Mouse (Mus musculus) G1E (cell line): ENCODE results near the gene Gm45808.

Source experiments
- CTCF ChIP-seq: IDR thresholded peaks from 2 replicates; pipeline ENCODE4 v1.5.1; 2012; ENCODE audit warnings: low read depth, low read length, inconsistent platforms, mixed read lengths
- GATA1 ChIP-seq: IDR thresholded peaks from 2 replicates; pipeline ENCODE4 v1.6.1; 2012; ENCODE audit warnings: borderline replicate concordance, low read length, inconsistent platforms, mixed read lengths
- GATA2 ChIP-seq: IDR thresholded peaks from 2 replicates; pipeline ENCODE4 v1.6.1; 2012; ENCODE audit warnings: low read depth, low read length, inconsistent platforms, borderline replicate concordance
- TAL1 ChIP-seq: conservative IDR thresholded peaks from 2 replicates; pipeline ENCODE4 v1.6.1; 2012; ENCODE audit warnings: low read depth, low read length, inconsistent platforms, mixed read lengths

DNA sequence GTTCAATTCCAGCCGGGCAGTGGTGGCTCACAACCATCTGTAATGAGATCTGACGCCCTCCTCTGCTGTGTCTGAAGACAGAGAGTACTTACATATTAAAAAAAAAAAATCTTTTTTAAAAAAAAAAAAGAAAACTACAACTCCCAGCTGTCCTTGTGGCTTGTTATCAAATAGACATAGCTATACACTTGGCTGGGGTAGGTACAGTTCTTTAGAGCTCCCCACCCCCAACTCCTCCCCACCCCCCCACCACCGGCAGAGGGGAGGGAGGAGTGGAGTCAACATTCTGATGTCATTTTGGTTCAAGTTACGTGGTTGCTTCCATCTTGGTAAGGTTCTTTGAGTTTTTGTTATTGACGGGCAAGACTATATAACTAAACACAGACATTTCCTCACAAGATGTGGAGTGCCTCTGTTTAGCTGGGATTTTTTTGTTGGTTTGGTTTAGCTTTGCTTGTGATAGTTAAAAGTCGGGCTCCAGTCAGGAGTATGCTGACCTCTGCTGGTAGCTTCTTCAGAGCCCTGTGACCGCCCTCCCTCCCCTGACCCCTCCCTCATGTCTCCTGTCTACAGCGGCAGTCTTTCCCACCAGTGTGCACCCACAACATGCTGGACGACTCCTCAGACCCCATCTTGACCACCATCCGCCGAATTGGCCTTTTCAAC, 39.2 kb downstream of the Gm45808 start:
- TF ChIP-seq CTCF: no peak
- no peak for TF ChIP-seq GATA1
- no peak for TF ChIP-seq TAL1
- TF ChIP-seq GATA2: no peak
